Mouse (Mus musculus) left cerebral cortex, postnatal 14 days (tissue): ENCODE results near the gene Zfp213. TPM values are rescaled to one million over a fixed set of nuclear protein-coding genes. Genes with fewer than 3 reads are reported as not detected.

Experiments used
- DNase-seq, 2 experiments: peaks; one replicate each; pipeline ENCODE4 v3.0.0; 2021 to 2022; ENCODE audit warnings: low spot score in 2 of 2, mixed read lengths in 1 of 2
- intact Hi-C: fragments of 180-260 bp; cut with DNase I; formaldehyde crosslinking; loops from one replicate; pipeline ENCODE4 v1.15.1; 2025
- total RNA-seq, 2 experiments: library from RNA; stranded (reverse); gene quantifications; 2 replicates each; pipeline ENCODE4 v1.2.3; 2021

The Zfp213 gene
- total RNA-seq, 2 experiments from 2014 or later: 6.6 to 6.8 TPM

DNA sequence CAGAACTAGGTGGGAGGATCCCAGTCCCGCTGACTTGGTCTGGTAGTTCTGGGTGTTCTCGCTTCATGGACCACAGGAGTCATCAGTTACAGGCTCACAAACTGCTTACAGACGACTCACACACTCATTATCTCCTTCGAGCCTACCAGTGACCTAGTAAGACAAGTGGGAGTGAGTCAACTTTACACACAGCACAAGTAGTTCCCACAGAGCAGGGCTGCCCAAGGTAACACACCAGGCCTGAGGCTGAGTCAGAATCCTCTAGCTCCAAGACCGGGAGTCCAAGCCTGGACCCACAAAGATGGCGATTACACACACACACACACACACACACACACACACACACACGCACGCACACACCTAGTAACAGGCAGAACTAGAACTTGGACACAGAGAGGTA, 20.7 kb upstream of the Zfp213 start:
- no peak for DNase-seq
- intact Hi-C loops: no loop called here

DNA sequence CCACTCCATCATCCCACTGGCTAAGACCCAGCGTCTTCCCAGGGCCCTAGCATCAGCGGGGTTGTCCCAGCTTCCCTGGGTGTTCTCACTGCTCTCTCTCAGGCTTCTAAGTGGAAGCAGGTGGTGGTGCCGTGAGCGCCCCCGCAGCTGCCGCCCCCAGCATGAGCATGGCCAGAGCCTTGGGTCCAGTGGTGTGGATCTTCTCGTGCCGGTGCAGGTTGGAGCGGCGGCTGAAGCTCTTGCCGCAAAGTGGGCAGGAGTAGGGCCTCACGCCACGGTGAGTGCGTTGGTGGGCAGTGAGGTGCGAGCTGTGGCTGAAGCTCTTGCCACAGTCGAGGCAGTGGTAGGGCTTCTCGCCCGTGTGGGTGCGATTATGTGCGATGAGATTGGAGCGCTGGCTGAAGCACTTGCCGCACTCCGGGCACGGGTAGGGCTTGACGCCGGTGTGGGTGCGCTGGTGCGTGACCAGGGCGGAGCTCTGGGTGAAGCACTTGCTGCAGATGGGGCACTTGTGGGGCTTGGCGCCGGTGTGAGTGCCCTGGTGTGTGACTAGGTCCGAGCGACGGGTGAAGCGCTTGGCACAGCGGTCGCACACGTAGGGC, 12.0 kb upstream of the Zfp213 start:
- intact Hi-C loops: no loop called here
- no peak for DNase-seq

DNA sequence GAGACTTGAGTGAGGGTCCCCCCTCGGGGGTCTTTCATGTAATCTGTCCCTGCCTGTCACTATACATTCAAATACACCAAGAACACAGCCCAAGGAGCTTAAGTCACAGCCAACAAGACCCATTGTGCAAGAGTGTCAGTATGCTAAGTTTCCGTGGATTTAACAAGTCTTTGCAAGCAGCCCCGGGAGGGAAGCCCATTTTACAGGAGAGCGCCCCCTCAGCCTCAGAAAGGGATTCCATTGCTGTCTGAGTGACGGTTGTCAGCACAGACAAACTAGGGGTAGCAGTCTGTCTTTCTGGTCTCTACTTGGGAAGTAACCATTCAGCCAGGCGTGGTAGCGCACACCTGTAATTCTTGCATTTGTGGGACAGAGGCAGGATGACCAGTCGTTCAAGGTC, 10.1 kb upstream of the Zfp213 start:
- intact Hi-C loops: loop anchor here (5.0 kb wide), 1 partner anchor 38 kb away; no protein-coding TSS in a partner anchor

DNA sequence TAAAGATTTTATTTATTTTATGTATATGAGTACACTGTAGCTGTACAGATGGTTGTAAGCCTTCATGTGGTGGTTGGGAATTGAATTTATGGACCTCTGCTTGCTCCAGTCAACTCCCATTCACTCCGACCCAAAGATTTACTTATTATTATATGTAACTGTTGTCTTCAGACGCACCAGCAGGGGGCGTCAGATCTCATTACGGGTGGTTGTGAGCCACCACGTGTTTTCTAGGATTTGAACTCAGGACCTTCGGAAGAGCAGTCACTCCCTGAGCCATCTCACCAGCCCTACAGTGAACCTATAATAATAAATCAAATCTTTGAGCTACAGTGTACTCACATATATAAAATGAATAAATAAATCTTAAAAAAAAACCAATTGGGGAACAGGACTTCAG, 8.0 kb upstream of the Zfp213 start:
- intact Hi-C loops: loop anchor here (5.0 kb wide), 1 partner anchor 40 kb away; no protein-coding TSS in a partner anchor
- DNase-seq: no peak

More for the DNA sequence above, 10.1 kb upstream of the Zfp213 start:
- no peak for DNase-seq

DNA sequence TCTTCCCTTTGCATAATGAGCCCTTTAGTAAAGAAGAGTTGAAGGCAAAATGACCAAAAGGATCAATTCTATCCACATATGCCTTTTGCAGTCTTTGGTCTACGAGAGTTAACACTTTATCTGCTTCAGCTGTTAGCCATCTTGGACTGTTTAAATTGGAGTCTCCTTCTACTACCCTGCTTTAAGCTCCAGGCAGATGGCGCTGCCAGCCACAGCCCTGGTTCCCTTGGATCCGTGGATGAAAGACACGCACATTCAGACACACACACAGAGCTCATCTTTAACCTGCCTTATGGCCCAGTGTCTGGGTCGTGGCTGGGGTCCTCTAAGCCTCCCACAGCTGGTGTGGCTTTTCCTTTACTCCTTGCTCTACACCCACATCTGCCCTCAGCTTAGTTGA, 7.0 kb upstream of the Zfp213 start:
- peak; percentile 54 to 60 for DNase-seq
- intact Hi-C loops: loop anchor here (5.0 kb wide), 1 partner anchor 41 kb away; no protein-coding TSS in a partner anchor

DNA sequence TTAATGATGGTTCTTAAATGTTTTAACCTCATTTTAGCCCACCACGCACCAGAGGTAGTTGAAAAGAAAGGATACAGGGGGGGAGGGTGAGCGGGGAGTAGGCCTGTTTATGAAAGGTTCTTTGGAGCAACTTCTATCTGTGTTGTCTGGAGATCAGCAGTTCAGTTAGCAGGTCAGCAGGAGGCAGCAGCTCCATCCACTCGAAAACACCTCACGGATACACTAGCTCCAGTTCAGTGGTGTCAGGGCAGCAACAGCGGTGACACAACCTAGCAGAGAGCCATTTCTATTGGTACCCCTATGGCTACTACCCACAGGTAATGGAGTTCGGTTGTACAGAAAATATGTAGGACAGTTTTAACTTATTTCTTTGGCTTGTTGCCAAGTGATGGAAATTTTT, 6.0 kb upstream of the Zfp213 start:
- peak in 1 of 2 experiments; percentile 46 for DNase-seq

DNA sequence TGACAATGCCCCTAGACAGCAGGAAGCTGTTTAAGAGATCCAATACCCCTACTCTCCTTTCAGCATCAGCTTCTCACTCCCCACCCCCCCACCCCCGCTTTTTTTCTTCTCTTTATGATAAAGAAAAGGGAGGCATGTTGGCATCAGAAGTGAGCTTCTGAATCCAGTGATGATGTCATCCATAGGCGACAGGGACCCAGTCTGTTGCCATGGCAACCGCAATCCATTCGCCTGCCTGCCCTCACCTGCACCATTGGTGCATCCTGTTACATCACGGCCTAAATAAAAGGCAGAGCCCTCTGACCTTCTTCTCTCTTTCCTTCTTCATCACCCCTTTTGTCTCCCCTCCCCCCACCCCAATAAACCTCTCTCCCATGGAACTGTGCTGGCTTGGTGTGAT, 4.3 kb upstream of the Zfp213 start:
- DNase-seq: peak in 1 of 2 experiments; percentile 64
- intact Hi-C loops: no loop called here

More for the DNA sequence above, 6.0 kb upstream of the Zfp213 start:
- intact Hi-C loops: loop anchor here (1.0 to 5.0 kb wide), 2 partner anchors 42 to 60 kb away; no protein-coding TSS in a partner anchor

DNA sequence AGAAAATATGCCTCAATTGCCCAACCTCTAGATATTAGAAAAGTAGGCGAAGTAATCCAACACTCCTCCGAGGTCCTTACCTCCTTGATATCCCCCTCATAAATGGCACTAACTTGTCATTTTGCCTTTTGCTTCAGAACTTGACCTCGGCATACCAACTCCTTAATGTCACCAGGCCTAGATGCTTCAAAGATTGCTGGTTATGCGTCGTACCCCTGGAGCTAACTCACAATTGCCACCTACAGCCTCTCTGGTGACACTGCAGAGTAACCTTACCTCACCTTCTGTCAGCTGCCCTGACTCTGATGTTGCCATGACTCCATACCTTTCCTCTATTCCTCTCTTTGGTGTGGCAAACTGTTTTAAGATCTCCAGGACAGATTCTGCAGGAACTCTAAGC, 2.7 kb upstream of the Zfp213 start:
- intact Hi-C loops: no loop called here

DNA sequence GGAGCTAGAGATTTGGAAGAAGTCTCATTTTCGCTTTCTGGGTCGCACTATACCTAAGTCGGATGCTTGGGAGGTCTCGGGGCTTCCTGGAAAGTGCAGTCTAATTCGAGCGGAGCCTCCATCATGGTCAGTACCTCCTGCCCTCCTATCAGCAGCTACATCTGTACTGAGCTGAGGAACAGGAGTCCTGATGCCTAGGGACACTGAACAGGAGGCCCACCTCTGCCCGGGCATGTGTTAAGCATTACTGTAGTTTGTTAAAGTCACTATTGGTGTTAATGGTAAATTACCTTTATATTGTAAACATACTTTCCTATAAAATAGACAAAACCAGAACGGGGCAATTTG, 304 bp upstream of the Zfp213 start:
- intact Hi-C loops: no loop called here
- DNase-seq: no peak

More for the DNA sequence above, 2.7 kb upstream of the Zfp213 start:
- peak in 1 of 2 experiments; percentile 39 for DNase-seq

DNA sequence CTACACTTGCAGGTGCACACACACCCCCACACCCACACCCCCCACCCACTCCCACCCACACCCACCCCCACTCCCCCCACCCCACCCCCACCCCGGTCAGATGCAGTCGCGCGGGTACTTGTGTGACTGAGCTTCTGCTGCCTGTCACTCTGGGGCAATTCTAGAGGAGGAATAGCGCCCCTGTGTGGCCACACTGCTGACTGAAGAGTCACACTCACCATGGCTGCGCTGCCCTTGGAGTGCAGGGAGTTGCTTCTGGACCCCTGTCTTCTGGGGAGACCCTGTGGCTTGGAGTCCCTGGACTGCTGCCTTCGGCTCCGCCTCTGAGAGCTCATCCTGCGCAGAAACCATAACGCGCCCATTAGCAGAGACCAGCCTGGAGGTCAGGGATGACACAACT, 4.3 kb downstream of the Zfp213 start:
- DNase-seq: peak; percentile 53 to 70
- intact Hi-C loops: no loop called here

DNA sequence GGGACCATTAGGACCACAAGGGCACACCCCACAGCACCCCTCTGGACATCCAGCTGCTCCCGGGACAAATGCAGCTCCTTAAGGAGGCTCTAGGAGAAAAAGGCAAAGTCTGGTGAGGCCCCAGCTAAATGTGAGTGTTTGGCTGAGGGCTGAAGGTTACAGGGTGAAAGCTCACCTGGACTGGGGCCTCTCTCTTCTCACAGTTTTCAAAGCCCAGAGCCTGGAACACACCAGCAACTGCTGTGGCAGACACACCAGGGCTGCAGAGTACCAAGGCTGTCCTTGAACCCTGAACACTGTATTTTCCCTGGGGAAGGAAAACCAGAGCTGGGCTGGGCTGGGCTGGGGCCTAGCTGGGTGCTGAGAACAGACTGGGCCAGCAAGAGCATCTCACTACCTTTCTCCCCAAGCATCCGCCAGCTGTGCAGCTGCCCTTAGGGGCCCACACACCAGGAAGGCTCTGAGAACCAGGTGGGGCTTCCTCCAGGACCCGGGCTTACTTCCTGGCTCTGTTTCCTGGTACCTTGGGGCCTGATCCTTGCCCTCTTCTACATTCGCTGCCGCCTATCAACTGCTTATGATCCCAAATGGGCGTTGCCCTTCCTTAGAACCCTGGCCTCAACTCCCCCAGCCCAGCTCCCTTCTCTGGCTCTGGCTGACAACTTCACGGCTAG, 8.7 kb downstream of the Zfp213 start:
- intact Hi-C loops: no loop called here
- DNase-seq: no peak

DNA sequence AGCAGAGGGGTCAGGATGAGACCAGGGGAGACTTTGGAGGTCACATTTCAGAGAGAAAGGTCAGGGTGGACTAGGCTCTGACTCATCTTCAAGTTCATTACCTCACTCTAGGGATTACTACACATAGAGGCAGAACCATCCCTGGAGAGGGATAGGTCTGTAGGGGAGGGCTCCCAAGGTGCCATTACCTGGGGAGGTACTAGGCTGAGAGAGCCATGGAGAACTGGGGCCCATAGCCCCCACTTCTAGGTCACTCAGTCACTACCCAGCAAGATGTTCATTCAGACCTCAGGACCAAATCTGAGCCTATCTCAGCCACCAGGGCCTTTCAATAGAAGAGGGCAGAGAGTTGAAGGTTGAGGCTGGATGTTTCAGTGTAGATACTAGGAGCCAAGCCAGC, 9.7 kb downstream of the Zfp213 start:
- intact Hi-C loops: no loop called here
- DNase-seq: no peak

DNA sequence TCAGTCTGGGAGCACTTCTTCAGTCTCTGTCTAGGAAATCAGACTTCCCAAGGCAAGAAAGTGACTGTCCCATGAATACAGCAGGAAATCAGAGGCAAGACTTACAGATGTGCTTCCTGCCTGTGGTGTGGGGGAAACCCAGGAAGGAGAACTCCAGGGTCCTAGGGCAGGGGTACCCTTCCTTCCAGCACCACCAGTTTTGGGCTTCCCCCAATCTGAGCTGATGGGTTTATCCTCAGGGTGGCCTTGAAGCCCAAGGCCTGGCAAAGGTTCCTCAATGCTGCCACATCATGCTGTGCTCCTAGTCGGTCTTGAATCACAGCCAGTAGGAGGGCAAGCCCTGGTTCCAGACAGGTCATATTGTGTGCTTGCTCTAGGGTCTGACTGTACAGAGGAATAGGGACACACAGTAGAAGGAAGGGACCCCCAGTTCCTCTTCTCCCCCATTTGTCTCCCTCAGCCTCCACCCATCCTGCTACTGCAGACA, 10.4 kb downstream of the Zfp213 start:
- intact Hi-C loops: no loop called here
- DNase-seq: no peak

DNA sequence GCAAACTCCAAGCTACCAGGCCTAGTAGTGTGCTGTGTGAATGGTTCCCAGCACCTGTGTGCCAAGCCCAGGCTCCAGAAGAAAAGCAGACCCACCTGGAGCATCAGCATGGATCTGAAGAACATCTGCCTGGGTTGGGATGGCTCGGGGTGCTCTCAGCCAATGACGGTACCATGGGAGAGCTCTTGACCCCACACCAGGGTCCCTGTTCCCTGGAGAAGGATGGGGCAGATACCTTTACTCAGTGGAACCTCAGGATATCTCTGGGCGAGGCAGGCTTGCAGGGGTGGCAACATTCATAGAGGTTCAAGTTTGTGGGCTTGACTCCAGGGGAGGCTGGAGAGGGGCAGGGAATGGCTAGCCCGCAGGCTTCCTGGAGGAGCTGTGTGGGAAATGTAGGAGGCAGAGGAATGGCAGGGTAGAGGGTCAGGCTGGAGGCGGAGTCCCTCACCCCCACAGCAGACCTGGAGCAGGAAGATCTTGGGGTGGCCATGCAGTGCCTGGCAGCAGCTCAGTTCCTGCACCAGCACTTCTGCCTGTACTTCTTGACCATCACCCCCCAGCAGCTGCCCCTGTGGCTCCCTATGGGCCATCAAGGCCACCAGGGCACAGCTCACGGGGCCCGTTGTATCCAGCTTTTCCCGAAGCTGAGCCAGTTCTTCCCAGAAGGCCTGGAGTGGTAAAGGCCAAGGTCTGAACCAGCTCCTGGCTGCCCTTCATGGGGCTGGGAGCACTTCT, 11.0 kb downstream of the Zfp213 start:
- no peak for DNase-seq
- intact Hi-C loops: no loop called here

DNA sequence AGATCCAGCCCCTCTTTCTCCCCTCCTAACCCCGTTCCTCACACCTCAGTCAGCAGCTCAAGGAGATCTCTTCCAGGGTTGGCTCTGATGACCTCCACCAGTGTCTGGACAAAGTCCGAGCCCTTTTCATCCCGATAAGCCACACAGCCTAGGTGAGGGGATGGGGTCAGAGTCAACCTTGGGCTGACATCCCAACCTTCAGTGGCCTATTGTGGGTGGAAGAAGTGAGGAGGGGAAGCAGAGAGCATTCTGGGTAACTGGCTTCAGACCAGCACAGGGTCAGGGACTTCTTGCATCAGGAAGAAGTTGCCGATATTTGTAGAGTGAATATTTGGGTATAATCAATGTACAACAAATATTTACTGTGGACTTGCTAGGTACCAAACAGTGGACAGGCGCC, 12.1 kb downstream of the Zfp213 start:
- intact Hi-C loops: no loop called here

DNA sequence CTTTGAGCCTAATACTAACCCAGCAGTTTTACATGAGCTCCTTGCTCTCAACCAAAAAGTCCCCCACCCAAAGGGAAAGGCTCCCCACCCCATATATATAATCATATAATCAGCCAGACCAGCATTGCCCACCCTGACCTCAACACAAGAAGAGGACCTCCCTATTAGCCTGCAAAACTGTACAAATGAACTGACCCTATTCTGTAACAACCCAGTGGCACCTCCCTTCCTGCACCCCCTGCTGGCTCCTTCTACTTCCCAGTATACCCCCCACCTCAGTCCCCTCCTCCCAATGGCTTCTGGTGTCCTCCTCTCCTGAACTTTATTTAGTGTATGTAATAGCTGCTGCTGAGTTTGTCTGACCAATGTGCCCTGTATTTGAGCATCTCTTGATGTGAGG, 12.6 kb downstream of the Zfp213 start:
- DNase-seq: no peak
- intact Hi-C loops: no loop called here

More for the DNA sequence above, 12.1 kb downstream of the Zfp213 start:
- DNase-seq: no peak

DNA sequence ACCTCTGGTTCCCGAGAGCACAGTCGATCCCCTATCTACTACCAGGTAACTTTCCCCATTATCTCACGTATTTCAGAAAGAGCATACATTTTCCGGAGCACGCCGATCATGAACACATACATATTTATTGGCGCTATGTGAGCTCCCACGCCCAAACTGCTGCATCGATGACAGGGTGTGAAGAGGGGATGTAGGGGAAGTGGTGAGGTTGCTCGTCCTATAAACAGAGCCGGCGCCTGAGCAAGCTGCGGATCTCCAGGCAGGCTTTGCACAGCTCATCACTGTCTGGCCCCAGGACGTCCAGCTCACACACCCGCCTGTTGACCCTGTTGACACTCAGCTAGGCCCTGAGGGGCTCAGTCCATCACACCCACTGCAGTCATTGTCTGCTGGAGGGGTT, 13.2 kb downstream of the Zfp213 start:
- DNase-seq: no peak
- intact Hi-C loops: no loop called here

DNA sequence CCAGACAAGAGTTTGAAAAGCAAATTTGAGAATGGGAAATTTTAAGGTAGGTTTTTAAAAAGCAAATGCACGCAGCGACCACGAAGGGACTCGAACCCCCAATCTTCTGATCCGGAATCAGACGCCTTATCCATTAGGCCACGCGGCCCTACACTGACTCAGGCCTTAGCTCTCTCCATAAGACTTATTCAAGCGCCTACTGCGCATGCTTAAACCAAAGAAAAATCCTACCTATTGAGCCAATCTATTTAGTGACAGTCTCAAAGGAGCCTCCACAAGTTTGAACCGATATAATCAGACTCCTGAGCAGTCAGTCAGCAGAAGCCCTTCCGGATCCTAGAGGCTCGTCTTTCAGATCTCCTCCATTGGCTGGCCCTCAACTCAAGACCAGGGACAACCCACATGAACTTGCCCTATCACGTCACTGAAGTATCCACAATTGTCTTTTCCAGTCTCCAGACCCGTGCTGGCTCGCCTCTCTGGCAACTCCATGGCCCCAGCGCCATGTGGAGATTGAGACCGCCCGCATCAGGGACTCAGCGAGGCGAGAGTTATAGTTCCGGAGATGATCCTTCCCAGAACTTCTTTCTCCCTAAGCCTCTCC, 13.7 kb downstream of the Zfp213 start:
- intact Hi-C loops: no loop called here

DNA sequence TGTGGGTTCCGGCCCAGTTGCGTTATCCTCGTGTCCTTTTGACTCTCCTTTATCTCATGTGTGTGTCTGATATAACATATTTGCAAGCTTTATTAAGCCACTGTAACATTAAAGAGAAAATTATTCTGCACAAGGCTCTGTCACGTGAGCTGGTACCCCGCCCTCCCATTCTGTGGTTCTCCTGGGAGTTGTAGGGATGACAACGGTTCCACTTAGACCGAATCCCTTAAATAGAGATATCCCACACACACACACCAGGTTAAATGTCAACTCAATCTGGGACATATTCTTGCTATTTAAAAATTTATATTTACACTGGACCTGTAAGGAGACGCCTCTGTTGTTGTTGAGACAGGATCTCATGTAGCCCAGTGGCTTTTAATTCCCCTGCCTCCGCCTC, 14.6 kb downstream of the Zfp213 start:
- intact Hi-C loops: loop anchor here (5.0 kb wide), 1 partner anchor 357 kb away; the partner anchor contains the start of gene Zfp40
- no peak for DNase-seq

More for the DNA sequence above, 13.7 kb downstream of the Zfp213 start:
- DNase-seq: peak; percentile 96 to 98

DNA sequence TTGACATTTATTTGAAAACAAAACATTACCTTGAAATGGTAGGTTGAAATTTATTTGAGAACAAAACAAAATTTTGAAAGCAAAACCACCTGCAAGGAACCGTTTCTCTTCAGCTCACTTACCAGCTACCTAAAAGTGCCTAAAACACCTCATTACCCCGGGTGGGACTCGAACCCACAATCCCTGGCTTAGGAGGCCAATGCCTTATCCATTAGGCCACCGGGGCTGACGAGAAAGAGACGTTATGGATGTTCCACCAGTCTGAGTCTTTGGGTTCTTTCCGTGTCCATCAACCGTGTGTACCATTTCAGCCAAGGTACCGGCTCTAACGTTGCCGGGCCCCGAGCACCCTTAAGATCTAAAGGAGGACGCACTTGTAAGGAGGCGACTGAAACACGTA, 15.4 kb downstream of the Zfp213 start:
- intact Hi-C loops: loop anchor here (5.0 kb wide), 1 partner anchor 356 kb away; the partner anchor contains the start of gene Zfp40
- DNase-seq: peak; percentile 63 to 92
